Mouse (Mus musculus) hematopoietic stem cell, adult 5-6 weeks (primary cell): ENCODE data around the gene Nucks1. TPM values are rescaled to one million over a fixed set of nuclear protein-coding genes. Genes with fewer than 3 reads are reported as not detected.
A peak's percentile ranks its signal among the peaks of the same experiment; 100 is the strongest.

Experiments used
- ATAC-seq, 2 experiments: fragments of 125-278 bp in 1 of 2; replicated peaks in 1 of 2; 2 replicates each; pipeline ENCODE4 v1.8.0; 2016 to 2017; ENCODE audit warnings: inconsistent platforms in 2 of 2, mild to moderate bottlenecking in 2 of 2, moderate number of reproducible peaks in 2 of 2, low read depth in 1 of 2, moderate TSS enrichment in 1 of 2; ENCODE audit not compliant: low FRiP score in 2 of 2, poor library complexity in 2 of 2, severe bottlenecking in 2 of 2, insufficient read depth in 1 of 2, low TSS enrichment in 1 of 2
- total RNA-seq: library from RNA; stranded (forward); fragments of 172-1452, 232-1000 nt; gene quantifications from 2 replicates; pipeline ENCODE4 v1.2.3, GENCODE M21; 2017

Nucks1 gene
- 255 and 303 TPM in 2 replicates for total RNA-seq

GRCm38 (mm10) chr1:131910001-131910648, at the start of gene Nucks1:
Gene Nucks1, plus strand, starts transcription at chr1:131910534.
- peak; percentile 98 to 99 for ATAC-seq

- ATAC-seq = no peak
Measured at GRCm38 (mm10) chr1:131861811-131862210, 48.5 kb upstream of the Nucks1 start.

GRCm38 (mm10) chr1:131865596-131865995, 44.7 kb upstream of the Nucks1 start:
- no peak for ATAC-seq

GRCm38 (mm10) chr1:131866304-131866999, 43.9 kb upstream of the Nucks1 start:
- ATAC-seq = no peak

- peak; percentile 95 to 97 for ATAC-seq
Measured at GRCm38 (mm10) chr1:131867093-131867945, 43.0 kb upstream of the Nucks1 start, which contains the start of gene Rab29. Gene Rab29, plus strand, starts transcription at chr1:131867224.

- ATAC-seq = peak in 1 of 2 experiments; percentile 30; a peak in 2 of 4 replicates
Measured at GRCm38 (mm10) chr1:131867946-131868290, 42.4 kb upstream of the Nucks1 start.

GRCm38 (mm10) chr1:131869561-131869960, 40.8 kb upstream of the Nucks1 start:
- ATAC-seq = no peak

GRCm38 (mm10) chr1:131872856-131873255, 37.5 kb upstream of the Nucks1 start:
- no peak for ATAC-seq

GRCm38 (mm10) chr1:131879816-131880215, 30.5 kb upstream of the Nucks1 start:
- no peak for ATAC-seq

GRCm38 (mm10) chr1:131882787-131883186, 27.5 kb upstream of the Nucks1 start:
- ATAC-seq = peak in 1 of 2 experiments; percentile 42; a peak in 1 of 4 replicates

- ATAC-seq = no peak
Measured at GRCm38 (mm10) chr1:131886173-131886572, 24.2 kb upstream of the Nucks1 start.

GRCm38 (mm10) chr1:131886641-131887040, 23.7 kb upstream of the Nucks1 start:
- no peak for ATAC-seq

GRCm38 (mm10) chr1:131890043-131890658, 20.2 kb upstream of the Nucks1 start:
- no peak for ATAC-seq

GRCm38 (mm10) chr1:131891436-131891835, 18.9 kb upstream of the Nucks1 start:
- no peak for ATAC-seq

- ATAC-seq = no peak
Measured at GRCm38 (mm10) chr1:131902679-131903078, 7.7 kb upstream of the Nucks1 start.

GRCm38 (mm10) chr1:131903251-131903650, 7.1 kb upstream of the Nucks1 start:
- no peak for ATAC-seq

- ATAC-seq = no peak
Measured at GRCm38 (mm10) chr1:131905497-131905896, 4.8 kb upstream of the Nucks1 start.

GRCm38 (mm10) chr1:131908456-131908855, 1.9 kb upstream of the Nucks1 start:
- ATAC-seq = no peak
